Mouse (Mus musculus): Measurements from ENCODE around the gene Kcnq1.

- TF ChIP-seq CTCF (IDR thresholded peaks at IDR 0.05 in 2 of 3, conservative IDR thresholded peaks at IDR 0.05 in 1 of 3; ENCODE audit: control insufficient read depth in 1 of 3, insufficient read depth in 1 of 3, low read depth in 2 of 3, low read length in 3 of 3, poor library complexity in 1 of 3, severe bottlenecking in 1 of 3): no peak
- no peak for TF ChIP-seq SMC3 (IDR thresholded peaks at IDR 0.05; ENCODE audit: low read depth, low read length)
- no peak for TF ChIP-seq POLR2A (IDR thresholded peaks at IDR 0.05; ENCODE audit: control insufficient read depth in 1 of 2, insufficient read depth in 1 of 2, low read depth in 1 of 2, low read length in 2 of 2, poor library complexity in 1 of 2)
- no peak for TF ChIP-seq ZMIZ1 (IDR thresholded peaks at IDR 0.05; ENCODE audit: low read depth, low read length)
- TF ChIP-seq USF1 (IDR thresholded peaks at IDR 0.05; ENCODE audit: low read depth, low read length): no peak
- no peak for TF ChIP-seq MEF2A (IDR thresholded peaks at IDR 0.05; ENCODE audit: extremely low read depth, insufficient replicate concordance, low read depth, low read length, poor library complexity, severe bottlenecking)
- TF ChIP-seq MXI1 (IDR thresholded peaks at IDR 0.05; ENCODE audit: low read depth, low read length): no peak
- TF ChIP-seq ZC3H11A (IDR thresholded peaks at IDR 0.05; ENCODE audit: low read depth, low read length): no peak
Observed at GRCm38 (mm10) chr7:143122191-143122590, 16.0 kb downstream of the Kcnq1 start.

Measured in MEL (cell line).